Mouse (Mus musculus) ES-Bruce4 (cell line): Measurements from ENCODE around the gene Nfe2l1. TPM values are rescaled to one million over a fixed set of nuclear protein-coding genes. Genes with fewer than 3 reads are reported as not detected.
"Not testable (repeated sequence)": the region's sequence is repeated elsewhere in the genome, so short reads cannot be mapped to it uniquely, and the experiment has no call there.

Experiments
- H3K27ac ChIP-seq: 2 replicates; pipeline ENCODE4 v1.5.1; 2012; ENCODE audit warnings: low read length, inconsistent platforms; ENCODE audit not compliant: insufficient read depth
- H3K27me3 ChIP-seq: 2 replicates; pipeline ENCODE4 v1.6.1; 2012; ENCODE audit warnings: mild to moderate bottlenecking, low read length, inconsistent platforms; ENCODE audit not compliant: control insufficient read depth, poor library complexity, insufficient read depth, severe bottlenecking
- H3K36me3 ChIP-seq: 2 replicates; pipeline ENCODE4 v1.6.1; 2012; ENCODE audit warnings: inconsistent platforms, mild to moderate bottlenecking, low read length, moderate library complexity; ENCODE audit not compliant: control insufficient read depth, poor library complexity, insufficient read depth, severe bottlenecking
- H3K4me1 ChIP-seq: one replicate; pipeline ENCODE4 v1.8.1; 2011; ENCODE audit warnings: low read length; ENCODE audit not compliant: control insufficient read depth, insufficient read depth
- H3K4me3 ChIP-seq: 2 replicates; pipeline ENCODE4 v1.5.1; 2011; ENCODE audit warnings: low read depth, mild to moderate bottlenecking, low read length
- H3K9ac ChIP-seq: 2 replicates; pipeline ENCODE4 v1.6.1; 2012; ENCODE audit warnings: low read depth, mild to moderate bottlenecking, inconsistent platforms; ENCODE audit not compliant: poor library complexity, severe bottlenecking
- H3K9me3 ChIP-seq: replicated peaks from 2 replicates; pipeline ENCODE4 v1.6.1; 2012; ENCODE audit warnings: mild to moderate bottlenecking, low read length, inconsistent platforms; ENCODE audit not compliant: control insufficient read depth, poor library complexity, insufficient read depth, severe bottlenecking
- CTCF ChIP-seq: IDR thresholded peaks from one replicate; pipeline ENCODE4 v1.8.1; 2011; ENCODE audit warnings: low read depth, low read length
- EP300 ChIP-seq: IDR thresholded peaks from 2 replicates; pipeline ENCODE4 v1.6.1; 2011; ENCODE audit warnings: low read depth, low read length; ENCODE audit not compliant: insufficient read depth
- POLR2A ChIP-seq: IDR thresholded peaks from one replicate; pipeline ENCODE4 v1.8.1; 2011; ENCODE audit warnings: low read length; ENCODE audit not compliant: insufficient read depth
- polyA plus RNA-seq: library from polyadenylated mRNA; stranded (reverse); fragments of >200 nt; gene quantifications from 2 replicates; pipeline ENCODE4 v1.2.4, GENCODE M21; 2011; ENCODE audit warnings: low read depth; ENCODE audit not compliant: missing spikeins, insufficient read depth, insufficient read length

The Nfe2l1 gene
- polyA plus RNA-seq, 1 experiment, result 181 TPM

DNA sequence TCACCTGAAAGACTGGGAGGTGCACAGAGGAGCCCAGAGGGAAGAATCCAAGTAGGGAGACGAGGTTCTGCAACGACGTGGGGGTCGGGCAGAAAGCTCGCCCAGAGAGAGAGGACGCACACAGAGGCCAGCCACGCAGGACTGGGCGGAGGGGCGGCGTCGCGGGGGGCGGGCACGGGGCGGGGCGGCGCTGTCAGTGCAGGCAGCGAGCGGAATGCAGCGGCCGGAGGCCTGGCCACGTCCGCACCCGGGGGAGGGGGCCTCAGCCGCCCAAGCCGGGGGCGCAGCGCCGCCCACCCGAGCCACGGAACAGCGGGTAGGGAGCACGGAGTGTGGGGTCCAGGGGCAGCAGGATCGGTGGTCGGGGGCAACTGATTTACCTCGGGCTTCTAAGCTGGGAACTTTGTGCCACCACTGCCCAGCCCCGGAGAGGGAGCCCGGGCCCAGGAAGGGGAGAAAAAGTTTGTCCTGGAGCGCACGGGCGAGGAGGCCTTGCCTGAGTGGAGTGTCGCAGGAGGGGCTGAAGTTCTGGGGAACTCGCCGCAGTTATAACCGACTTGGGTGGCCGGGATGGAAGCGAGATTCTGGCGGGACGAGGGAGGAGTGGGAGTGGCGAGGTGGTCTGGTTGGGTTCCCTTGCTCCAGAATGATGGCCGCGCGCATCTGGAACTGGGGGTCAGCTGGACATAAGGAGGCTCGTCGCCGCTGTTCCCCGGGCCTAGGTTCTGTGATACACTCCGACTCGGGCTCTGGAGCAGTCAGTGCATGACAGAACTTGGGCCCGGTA, 20.1 kb upstream of the Nfe2l1 start, which contains the start of gene Copz2:
Copz2 (plus strand) TSS at position 190 of the 787 bp plus-strand sequence.
- H3K27ac ChIP-seq, result no peak within 1 kb of the TSS
- peak within 1 kb of the TSS; percentile 74 for H3K4me3 ChIP-seq
- H3K27me3 ChIP-seq, result no peaks in the 10 kb centered on the region
- H3K9me3 ChIP-seq, result no peaks in the 10 kb centered on the region
- no peaks in the 10 kb centered on the region for H3K4me1 ChIP-seq
- no peaks in the 10 kb centered on the region for H3K36me3 ChIP-seq
- H3K9ac ChIP-seq, result peak within 1 kb of the TSS; percentile 53
- TF ChIP-seq EP300, result no peak
- TF ChIP-seq POLR2A, result no peak
- no peak for TF ChIP-seq CTCF

DNA sequence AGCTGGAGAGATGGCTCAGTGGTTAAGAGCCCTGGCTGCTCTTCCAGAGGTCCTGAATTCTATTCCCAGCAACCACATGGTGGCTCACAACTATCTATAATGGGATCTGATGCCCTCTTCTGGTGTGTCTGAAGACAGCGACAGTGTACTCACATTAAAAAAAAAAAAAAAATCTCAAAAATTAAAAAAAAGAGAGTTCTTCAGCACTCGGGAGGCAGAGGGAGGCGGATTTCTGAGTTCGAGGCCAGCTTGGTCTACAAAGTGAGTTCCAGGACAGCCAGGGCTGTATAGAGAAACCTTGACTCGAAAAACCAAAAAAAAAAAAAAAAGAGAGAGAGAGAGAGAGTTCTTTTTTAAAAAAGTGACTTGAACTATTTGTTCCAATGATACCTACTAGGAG, 19.4 kb upstream of the Nfe2l1 start:
- peak overlapping the region; percentile 53 for H3K9ac ChIP-seq
- not testable (repeated sequence) for H3K4me3 ChIP-seq, H3K4me1 ChIP-seq, H3K9me3 ChIP-seq, H3K36me3 ChIP-seq, H3K27me3 ChIP-seq, H3K27ac ChIP-seq

DNA sequence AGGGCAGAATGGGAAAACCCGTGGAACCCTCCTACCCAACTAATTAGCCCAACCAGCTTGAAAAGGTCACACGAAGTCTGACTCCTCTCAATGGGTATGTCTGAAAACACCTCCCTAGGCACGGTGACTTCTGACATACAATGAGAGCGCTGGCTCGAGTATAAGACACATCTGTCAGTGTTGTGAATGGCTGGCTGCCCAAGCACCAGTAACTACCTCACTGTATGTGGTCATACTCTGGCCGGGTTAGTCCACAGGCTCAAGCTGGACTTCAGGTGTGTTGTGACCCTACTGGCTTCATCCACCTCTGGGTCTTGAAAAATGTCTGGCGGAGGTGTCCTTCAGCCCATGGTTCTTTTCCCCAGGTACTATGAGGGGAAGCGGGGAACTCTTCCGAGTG, 18.9 kb upstream of the Nfe2l1 start:
- Histone ChIP-seq H3K36me3 (no peaks in the 10 kb centered on the region), H3K27ac (no peak overlapping the region), H3K4me3 (no peak overlapping the region), H3K9me3 (no peaks in the 10 kb centered on the region), H3K4me1 (no peaks in the 10 kb centered on the region), H3K9ac (no peak overlapping the region), H3K27me3 (no peaks in the 10 kb centered on the region)
- TF ChIP-seq POLR2A (no peak), CTCF (no peak), EP300 (no peak)

DNA sequence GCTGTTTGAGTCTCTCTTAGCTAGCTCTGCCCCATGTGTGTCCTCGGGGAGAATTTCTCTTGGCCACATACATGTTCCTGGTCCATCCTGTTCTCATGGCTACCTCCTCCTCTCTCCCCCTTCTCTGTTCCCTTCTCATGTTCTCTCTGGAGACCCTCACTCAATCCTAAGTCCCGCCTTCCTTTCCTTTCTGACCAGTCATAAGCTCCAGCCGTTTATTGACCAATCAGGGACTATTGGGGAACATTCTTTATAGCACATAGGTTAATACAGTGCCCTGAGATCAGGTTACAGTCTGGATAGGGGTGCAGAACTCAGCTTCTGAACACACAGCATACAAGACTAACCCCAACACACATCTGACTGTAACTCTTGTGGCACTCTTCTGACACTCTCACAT, 17.5 kb upstream of the Nfe2l1 start:
- Histone ChIP-seq H3K9me3 (no peaks in the 10 kb centered on the region), H3K36me3 (no peaks in the 10 kb centered on the region), H3K27ac (no peak overlapping the region), H3K4me3 (no peak overlapping the region), H3K4me1 (no peaks in the 10 kb centered on the region), H3K27me3 (no peaks in the 10 kb centered on the region), H3K9ac (no peak overlapping the region)
- TF ChIP-seq POLR2A, result no peak
- no peak for TF ChIP-seq CTCF
- TF ChIP-seq EP300, result no peak

DNA sequence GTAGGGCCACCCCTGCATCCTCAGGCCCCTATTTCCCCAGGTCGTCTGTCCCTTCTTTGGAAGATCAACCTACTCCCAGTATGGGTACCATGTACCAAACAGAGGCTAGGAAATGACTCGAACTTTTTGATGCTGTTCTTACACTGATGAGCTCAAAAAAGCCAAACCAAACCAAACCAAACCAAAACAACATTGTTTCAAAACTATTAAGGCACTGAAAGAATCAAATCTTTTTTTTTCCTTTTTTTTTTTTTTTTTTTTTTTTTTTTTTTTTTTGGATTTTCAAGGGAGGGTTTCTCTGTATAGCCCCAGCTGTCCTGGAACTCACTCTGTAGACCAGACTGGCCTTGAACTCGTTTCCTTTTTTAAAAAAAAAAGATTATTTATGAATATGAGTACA, 13.9 kb upstream of the Nfe2l1 start:
- H3K27me3 ChIP-seq, result no peaks in the 10 kb centered on the region
- TF ChIP-seq CTCF, result no peak
- no peak for TF ChIP-seq EP300
- no peak for TF ChIP-seq POLR2A
- H3K4me1 ChIP-seq, result no peaks in the 10 kb centered on the region
- no peaks in the 10 kb centered on the region for H3K36me3 ChIP-seq
- no peak overlapping the region for H3K27ac ChIP-seq
- no peaks in the 10 kb centered on the region for H3K9me3 ChIP-seq
- H3K4me3 ChIP-seq, result no peak overlapping the region
- no peak overlapping the region for H3K9ac ChIP-seq

DNA sequence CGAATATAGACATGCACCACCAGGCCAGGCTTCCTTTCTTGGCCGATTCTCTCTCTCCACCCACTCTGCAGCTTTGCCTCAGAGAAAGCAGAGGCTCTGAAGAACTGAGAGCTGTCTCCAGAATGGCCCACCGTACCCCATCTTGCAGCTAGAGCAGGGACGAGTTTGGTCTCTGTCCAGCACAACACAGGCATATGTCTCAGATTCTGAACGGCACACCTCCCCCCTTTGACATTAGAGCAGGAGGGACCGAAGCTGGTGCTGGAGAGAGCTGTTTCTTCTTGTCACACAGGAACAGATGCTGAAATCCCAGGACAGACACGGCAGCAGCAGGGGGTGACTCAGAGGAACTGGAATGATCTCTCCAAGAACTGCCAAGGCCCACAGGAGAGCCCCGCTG, 10.5 kb upstream of the Nfe2l1 start:
- Histone ChIP-seq H3K9me3 (no peaks in the 10 kb centered on the region), H3K4me1 (no peaks in the 10 kb centered on the region), H3K27ac (no peak overlapping the region), H3K27me3 (no peaks in the 10 kb centered on the region), H3K9ac (no peak overlapping the region), H3K4me3 (no peak overlapping the region), H3K36me3 (no peaks in the 10 kb centered on the region)
- TF ChIP-seq EP300 (no peak), POLR2A (no peak), CTCF (no peak)
